Mouse (Mus musculus) retina, postnatal 1 day (tissue): ENCODE results near the gene Thbs1.

Experiments used
- DNase-seq: peaks from one replicate; pipeline ENCODE4 v3.0.0-alpha.2; 2012

The Thbs1 gene

GRCm38 (mm10) chr2:118149855-118150563 is 38.3 kb downstream of the Thbs1 start:
- peak; percentile 70 for DNase-seq

GRCm38 (mm10) chr2:118158095-118158494 is 46.4 kb downstream of the Thbs1 start:
- DNase-seq: no peak

- DNase-seq: no peak
Observed at GRCm38 (mm10) chr2:118159126-118159525, 47.5 kb downstream of the Thbs1 start.

GRCm38 (mm10) chr2:118160547-118160946 is 48.9 kb downstream of the Thbs1 start:
- no peak for DNase-seq

GRCm38 (mm10) chr2:118160991-118161390 is 49.3 kb downstream of the Thbs1 start:
- no peak for DNase-seq

GRCm38 (mm10) chr2:118162486-118162885 is 50.8 kb downstream of the Thbs1 start:
- no peak for DNase-seq

- no peak for DNase-seq
Observed at GRCm38 (mm10) chr2:118164137-118164536, 52.5 kb downstream of the Thbs1 start.

GRCm38 (mm10) chr2:118165691-118166090 is 54.0 kb downstream of the Thbs1 start:
- no peak for DNase-seq

GRCm38 (mm10) chr2:118167731-118168130 is 56.1 kb downstream of the Thbs1 start:
- no peak for DNase-seq

- DNase-seq: no peak
Observed at GRCm38 (mm10) chr2:118168225-118168624, 56.5 kb downstream of the Thbs1 start.

- DNase-seq: no peak
Observed at GRCm38 (mm10) chr2:118174558-118175383, 63.1 kb downstream of the Thbs1 start.
